Mouse (Mus musculus) olfactory bulb, adult 2 months (tissue): ENCODE measurements around the gene Gmds. TPM values are rescaled to one million over a fixed set of nuclear protein-coding genes. Genes with fewer than 3 reads are reported as not detected.

Source experiments
- H3K27ac ChIP-seq: fragments of 200-500 bp; 2 replicates; pipeline ENCODE4 v1.5.1; 2012; ENCODE audit warnings: low read depth, low read length; ENCODE audit not compliant: insufficient read depth
- H3K4me1 ChIP-seq: fragments of 200-500 bp; 2 replicates; pipeline ENCODE4 v1.6.1; 2012; ENCODE audit warnings: low read length; ENCODE audit not compliant: control insufficient read depth, insufficient read depth
- H3K4me3 ChIP-seq: fragments of 200-500 bp; 2 replicates; pipeline ENCODE4 v1.5.1; 2012; ENCODE audit warnings: mild to moderate bottlenecking, low read depth, low read length, moderate library complexity; ENCODE audit not compliant: insufficient read depth
- CTCF ChIP-seq: fragments of 200-500 bp; IDR thresholded peaks from 2 replicates; pipeline ENCODE4 v1.5.1; 2012; ENCODE audit warnings: low read depth, mild to moderate bottlenecking, low read length, moderate library complexity; ENCODE audit not compliant: insufficient read depth
- POLR2A ChIP-seq: fragments of 200-500 bp; IDR thresholded peaks from 2 replicates; pipeline ENCODE4 v1.6.1; 2012; ENCODE audit warnings: mild to moderate bottlenecking, low read depth, low read length, moderate library complexity; ENCODE audit not compliant: insufficient read depth
- WGBS: fragments of 180-500 bp; shearing (Covaris S2); methylation state at CpG from one replicate; pipeline ENCODE4 v1.1.7; 2018; 5-methylcytosine and 5-hydroxymethylcytosine counted together
- polyA plus RNA-seq: library from polyadenylated mRNA; stranded (reverse); fragments of >200 nt; gene quantifications from 2 replicates; pipeline ENCODE4 v1.2.4, GENCODE M21; 2012; ENCODE audit warnings: low replicate concordance; ENCODE audit not compliant: missing spikeins, insufficient read depth, insufficient read length

The Gmds gene
- not detected in 2 replicates for polyA plus RNA-seq

DNA sequence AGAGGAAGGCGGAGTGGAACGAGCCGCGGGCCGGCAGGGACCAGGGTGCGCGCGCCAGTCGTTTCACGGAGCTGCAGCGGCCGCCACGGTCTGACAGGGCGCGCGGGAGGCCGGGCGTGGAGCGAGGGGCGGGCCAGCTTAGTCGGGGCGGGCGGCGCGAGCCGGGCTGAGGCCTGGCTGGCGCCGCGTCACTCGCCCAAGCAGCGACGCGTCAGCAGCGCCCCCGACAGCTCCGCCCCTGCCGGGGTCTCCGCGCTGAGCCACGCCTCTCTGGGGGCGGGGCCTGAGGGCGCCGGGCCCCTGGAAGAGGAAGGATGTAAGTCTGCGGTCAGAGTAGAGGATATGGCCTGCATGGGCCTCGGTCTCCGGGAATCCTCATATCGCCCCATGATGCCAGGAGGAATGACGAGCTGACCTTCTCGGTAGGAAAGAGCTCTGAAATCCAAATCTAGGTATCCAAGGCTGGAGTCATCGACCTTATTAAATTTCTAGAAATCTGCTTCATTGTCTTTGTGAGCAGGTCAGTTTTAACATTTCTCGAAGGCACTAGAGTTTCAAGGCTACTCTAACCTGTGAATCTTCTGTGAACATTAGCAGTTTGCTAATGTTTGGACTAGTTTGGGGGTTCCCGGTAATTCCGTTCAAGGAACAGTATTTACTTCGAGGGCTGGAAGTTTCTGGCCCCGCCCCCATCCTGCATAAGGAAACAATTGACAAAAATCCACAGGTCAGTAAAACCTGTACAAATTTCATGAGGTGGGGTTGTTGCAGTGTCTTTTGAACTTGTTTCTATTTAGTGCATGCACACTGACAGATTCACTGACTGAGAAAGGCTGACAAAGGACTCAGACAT, at the start of gene Gmds:
TSS of gene Gmds (minus strand) at position 228 of the 853 bp plus-strand sequence.
- 2% methylated on average over 55 of the region's 55 CpGs for WGBS
- Histone ChIP-seq H3K4me3 (peak within 1 kb of the TSS; percentile 98), H3K27ac (peak within 1 kb of the TSS; percentile 66), H3K4me1 (no peaks in the 10 kb centered on the region)
- peak; percentile 72; the same call in 1 of the 2 replicates for TF ChIP-seq POLR2A
- TF ChIP-seq CTCF = no peak

DNA sequence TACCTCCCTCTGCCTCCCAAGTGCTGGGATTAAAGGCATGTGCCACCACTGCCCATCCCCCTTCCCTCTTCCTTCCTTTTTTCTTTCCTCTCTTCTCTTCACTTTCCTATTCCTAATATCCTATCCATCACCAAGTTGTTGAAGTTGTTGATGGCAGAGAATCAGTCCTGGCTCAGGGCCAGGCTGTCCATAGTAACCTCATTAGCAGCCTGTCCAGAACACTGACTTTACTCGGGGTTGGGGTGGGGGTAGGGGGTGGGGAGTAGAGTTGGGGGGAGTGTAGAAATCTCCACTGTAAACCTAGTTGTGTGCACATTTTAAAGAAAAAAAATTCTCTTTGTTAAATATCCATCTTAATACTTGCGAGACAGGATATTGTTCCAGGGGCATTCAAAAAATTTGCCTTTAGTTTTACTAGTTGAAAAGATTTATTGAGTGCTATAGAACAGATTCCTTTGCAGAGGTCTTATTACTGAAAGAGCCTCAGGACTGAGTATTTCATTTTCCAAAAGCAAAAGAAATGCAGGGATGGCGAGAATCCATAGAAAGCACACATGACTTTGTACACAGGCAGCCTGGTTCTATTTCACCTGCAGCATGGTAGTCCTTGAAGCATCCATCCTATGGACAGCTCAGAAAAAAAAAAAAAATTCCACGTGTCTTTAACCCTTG, 47.0 kb upstream of the Gmds start:
- TF ChIP-seq CTCF = no peak
- no peak for TF ChIP-seq POLR2A
- Histone ChIP-seq H3K4me3 (no peak overlapping the region), H3K27ac (no peak overlapping the region), H3K4me1 (no peaks in the 10 kb centered on the region)
- 66% methylated on average over 4 of the region's 4 CpGs for WGBS

DNA sequence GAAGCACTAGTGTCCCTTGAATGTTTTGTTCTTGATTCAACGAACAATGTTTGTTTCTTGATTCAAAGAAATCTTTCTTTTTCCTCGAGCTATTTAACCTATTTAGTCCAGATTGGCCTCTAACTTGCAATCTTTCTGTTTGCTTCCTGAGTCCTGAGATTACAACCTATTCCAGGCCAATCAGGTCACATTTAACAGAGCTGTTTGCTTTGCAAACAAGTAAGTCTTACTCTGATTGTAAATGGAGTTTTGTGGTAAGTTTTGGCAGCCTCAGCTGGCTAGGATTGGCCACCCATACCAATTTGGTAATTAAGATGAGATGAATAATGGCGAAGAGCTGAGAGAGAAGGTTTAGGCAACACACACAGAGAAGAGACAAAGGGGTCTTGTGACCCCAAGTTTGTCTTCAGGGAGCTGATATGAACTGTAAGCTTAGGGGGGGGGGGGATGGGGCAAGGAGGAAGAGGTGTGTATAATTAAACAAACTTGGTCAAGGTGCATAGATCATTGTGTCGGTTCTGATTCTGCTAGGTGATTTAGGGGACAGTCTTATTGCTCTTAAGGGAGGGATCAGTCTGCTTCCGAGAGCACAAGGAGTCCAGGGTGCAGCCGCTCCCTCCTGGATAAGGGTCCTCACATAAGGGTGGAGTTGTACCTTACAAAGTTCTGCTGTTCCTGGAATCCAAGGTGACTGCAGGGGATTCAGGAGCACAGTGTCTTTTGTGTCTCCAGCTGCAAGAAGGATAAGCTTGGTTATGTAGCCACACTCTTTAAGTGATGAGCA, 43.9 kb upstream of the Gmds start:
- no peak for TF ChIP-seq POLR2A
- TF ChIP-seq CTCF = no peak
- no peak overlapping the region for H3K4me3 ChIP-seq
- H3K4me1 ChIP-seq = no peaks in the 10 kb centered on the region
- 61% methylated on average over 6 of the region's 6 CpGs for WGBS
- H3K27ac ChIP-seq = no peak overlapping the region

DNA sequence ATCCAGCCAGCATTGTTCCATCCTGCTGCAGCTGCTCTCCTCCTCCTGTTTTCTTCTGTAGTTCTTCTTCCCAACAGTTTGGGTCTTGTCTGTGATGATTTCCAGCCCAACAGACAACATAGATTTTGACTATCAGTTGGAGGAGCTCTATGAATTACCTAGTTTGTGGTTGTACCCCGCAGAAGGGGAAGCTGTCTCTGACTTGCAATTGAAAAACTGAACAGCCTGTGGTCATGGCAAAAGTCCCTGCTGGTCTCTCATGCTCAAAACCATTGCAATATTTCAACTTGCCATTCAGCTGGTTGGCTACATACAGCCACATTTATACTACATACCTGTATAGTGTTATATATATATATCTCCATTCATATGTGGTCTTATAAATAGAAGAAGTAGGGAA, 40.1 kb upstream of the Gmds start:
- Histone ChIP-seq H3K4me3 (no peak overlapping the region), H3K4me1 (no peaks in the 10 kb centered on the region), H3K27ac (no peak overlapping the region)
- no peak for TF ChIP-seq CTCF
- no peak for TF ChIP-seq POLR2A
- WGBS = 93% methylated on average over 1 of the region's 1 CpGs

DNA sequence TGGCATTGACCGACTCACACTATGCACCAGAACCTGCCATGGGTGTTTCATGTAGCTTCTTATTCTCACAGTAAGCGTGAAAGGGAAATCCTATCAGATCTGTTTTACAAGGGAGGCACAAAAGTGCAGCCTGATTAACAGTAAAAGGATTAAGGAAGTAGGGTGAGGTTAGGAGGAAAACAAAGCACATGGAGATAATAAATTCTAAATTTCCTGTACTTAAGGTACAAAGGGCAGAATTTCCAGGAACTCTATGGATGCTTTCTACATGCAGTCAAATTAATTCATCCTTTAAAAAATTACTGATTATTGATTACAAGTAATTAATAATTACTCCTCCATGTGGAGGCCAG, 34.0 kb upstream of the Gmds start:
- Histone ChIP-seq H3K4me3 (no peak overlapping the region), H3K4me1 (no peaks in the 10 kb centered on the region), H3K27ac (no peak overlapping the region)
- TF ChIP-seq POLR2A = no peak
- TF ChIP-seq CTCF = no peak
- 78% methylated on average over 2 of the region's 2 CpGs for WGBS

DNA sequence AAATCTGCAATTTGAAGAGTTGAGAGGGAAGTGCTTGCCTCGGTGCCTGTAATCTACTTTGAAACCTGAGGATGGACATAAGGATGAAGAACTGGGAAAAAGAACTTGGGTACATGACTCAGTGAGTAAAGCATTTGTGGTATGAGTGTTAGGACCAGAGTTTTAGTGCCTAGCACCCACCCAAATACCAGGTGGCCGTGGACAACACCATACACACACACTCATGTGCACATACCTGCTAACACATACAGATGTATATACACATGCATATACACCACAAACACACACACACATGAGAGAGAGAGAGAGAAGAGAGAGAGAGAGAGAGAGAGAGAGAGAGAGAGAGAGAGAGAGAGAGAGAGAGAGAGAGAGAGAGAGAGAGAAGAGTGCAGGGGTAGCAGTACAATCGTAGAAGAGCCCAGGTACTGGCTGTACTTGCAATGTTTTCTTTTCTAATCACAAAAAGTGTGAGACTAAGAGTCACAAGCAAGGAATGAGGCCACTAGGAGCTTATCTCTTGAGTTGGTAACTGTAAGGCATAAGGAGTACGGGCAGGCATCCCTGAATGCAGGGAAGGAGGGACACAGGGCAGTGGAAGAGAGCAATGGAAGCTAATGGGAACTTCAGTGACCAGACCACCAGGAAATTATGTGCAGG, 33.5 kb upstream of the Gmds start:
- TF ChIP-seq CTCF (no peak), POLR2A (no peak)
- no peaks in the 10 kb centered on the region for H3K4me1 ChIP-seq
- H3K27ac ChIP-seq = no peak overlapping the region
- no peak overlapping the region for H3K4me3 ChIP-seq
- WGBS = 92% methylated on average over 4 of the region's 4 CpGs

DNA sequence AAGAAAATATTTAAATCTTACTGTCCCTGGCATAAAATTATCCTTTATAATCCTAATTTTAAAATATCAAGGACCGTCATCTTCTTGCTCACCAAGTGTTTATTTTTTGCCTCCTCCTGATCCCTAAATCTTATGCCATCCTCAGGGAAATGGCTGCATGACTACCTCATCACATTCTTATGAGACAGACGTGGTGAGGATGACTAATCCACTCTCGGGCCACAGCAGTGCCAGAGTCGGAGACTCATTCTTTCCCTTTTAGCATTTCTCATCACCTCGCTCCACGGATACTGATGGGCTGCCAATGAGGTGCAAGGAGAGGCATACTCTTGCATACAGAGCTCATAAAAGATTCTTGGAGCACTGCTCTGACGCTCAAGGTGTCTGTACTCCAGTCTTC, 32.2 kb upstream of the Gmds start:
- Histone ChIP-seq H3K27ac (no peak overlapping the region), H3K4me1 (no peaks in the 10 kb centered on the region), H3K4me3 (no peak overlapping the region)
- WGBS = 85% methylated on average over 7 of the region's 7 CpGs
- TF ChIP-seq POLR2A = no peak
- TF ChIP-seq CTCF = no peak

DNA sequence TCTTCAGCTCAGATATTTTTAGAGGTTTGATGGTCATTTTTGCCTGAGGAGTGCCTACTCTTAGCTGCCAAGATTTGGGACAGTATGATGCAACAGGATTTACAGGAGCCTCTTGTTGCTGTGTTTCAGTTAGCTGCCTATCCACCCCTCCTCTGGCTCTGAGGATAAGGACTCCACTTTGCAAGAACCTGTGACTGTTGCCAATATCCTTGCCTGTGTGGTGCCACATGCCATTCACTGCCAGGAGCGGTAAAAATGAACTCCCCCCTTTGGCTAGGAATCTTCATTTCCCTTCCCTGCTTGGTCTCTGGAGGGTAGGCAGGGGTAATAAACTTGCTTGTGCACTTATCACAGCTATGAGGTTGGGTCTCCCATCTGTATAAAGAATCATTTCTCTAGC, 31.6 kb upstream of the Gmds start:
- no peak overlapping the region for H3K4me3 ChIP-seq
- H3K27ac ChIP-seq = no peak overlapping the region
- TF ChIP-seq CTCF (no peak), POLR2A (no peak)
- WGBS = 47% methylated on average over 1 of the region's 1 CpGs
- no peaks in the 10 kb centered on the region for H3K4me1 ChIP-seq
